Mouse (Mus musculus) cerebellum, postnatal 36 days (tissue): ENCODE measurements around the gene Catsperd.

ENCODE experiments used
- DNase-seq, 2 experiments: peaks; one replicate each; pipeline ENCODE4 v3.0.0; 2021 to 2022; ENCODE audit warnings: mixed read lengths in 2 of 2

Catsperd gene

DNA sequence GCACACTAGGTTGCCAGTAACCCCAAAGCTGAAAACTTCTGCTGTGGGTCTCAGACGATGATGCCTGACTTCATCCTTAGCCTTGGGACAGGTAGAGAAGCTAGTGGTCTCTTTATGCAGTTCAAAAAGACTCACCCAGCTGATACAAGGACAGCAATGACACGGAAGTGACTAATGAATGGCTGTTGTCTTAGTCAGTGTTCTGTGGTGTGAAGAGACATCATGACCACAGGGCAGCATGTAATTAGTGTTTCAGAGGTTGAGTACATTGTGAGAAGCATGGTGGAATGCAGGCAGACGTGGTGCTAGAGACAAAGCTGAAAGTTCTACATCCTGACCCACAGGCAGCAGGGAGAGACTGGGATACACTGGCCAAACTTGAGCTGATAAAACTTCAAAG is 39.6 kb downstream of the Catsperd start:
- DNase-seq: no peak

DNA sequence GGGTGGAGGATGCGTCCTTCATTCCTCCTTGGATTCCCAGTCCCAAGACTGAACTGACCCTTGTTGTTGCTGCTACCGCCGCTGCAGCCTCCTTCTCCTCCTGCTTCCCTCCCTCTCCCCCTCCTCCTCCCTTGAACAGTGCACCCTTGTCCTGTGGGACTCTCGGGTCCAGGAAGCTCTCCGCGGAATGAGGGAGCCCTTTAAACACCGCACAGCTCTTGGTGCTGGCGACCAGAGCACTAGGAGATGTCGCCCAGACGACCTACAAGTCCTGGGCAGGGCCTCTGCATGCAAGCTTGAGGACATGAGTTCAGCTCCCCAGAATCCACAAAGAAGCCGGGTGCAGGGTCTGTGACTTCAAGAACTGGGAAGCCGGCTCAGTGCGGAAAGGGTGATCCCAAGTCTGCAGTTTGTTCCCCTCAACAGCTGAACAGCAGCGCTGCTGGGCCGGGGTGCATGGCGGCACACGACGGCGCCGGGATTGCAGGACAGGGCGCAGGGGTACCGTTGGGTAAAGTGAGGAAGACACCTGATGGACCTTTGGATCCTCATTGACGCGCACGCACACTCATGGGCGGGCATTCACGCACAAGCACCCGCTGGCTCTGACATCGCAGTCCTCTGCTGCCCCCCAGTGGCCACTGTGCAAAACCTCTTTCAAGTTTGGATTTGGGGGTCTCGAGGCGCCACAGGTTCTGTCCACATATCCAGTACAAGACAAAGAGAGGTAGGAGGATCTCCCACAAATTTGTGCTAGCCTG is 40.6 kb downstream of the Catsperd start:
- peak; percentile 88 to 90 for DNase-seq

GRCm38 (mm10) chr17:56669766-56670165 is 41.8 kb downstream of the Catsperd start:
- no peak for DNase-seq

DNA sequence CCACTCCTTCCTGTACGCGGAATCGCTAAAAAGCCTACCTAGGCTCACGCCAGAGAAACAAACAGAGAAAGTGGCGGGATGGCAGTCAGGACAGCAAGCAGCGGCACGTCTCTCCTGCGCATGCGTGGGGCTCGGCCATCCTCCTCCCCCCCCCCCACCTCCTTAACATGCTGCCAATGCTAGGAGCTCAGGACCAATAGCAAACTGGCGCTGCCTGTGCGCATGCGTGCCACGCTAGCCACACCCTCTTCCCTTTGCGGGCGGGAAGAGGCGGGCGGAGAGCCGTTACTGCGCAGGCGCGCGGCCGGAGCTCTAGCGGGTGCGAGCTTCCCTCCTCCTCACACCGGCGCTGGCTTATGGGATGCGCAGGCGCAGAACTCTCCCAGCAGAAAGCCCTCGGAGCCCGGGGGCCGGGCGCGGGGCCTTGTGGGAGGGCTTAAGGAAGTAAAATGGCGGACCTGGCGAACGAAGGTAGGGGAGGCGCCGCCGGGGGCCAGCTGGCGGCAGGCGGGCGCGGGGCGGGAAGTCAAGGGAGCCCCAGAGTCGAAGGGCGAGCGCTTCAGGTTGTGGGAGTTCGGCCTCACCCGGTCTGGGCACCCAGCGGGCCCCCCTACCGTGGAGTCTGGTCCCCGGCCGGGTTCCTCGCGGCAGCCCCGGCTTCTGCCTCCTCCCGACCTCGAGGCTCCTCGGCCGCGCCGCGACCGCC is 45.2 kb downstream of the Catsperd start, which contains the start of gene Ranbp3:
TSS of gene Ranbp3 (plus strand) at position 354 of the 706 bp plus-strand sequence.
- peak; percentile 98 to 99 for DNase-seq

- DNase-seq: peak in 1 of 2 experiments; percentile 35
Observed at GRCm38 (mm10) chr17:56673647-56674416, 45.9 kb downstream of the Catsperd start.

DNA sequence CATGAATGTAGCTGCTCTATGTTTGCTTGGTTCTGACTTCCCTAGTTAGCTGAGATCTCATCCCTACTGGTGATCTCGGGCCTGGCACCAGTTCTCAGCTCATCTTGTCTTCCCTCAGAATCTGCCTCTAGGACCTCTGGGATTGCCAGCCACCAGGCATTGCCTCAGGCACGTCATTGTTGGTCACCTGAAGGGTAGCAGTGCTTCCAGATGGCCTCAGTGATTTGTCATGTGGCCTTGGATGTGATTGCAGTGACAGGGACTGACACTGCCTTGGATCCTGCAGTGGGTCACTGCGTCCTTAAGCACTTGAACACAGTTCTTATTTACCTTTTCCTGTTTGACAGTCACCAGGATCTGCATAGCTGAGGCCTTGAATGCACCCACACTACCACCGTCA is 53.8 kb downstream of the Catsperd start:
- DNase-seq: no peak

DNA sequence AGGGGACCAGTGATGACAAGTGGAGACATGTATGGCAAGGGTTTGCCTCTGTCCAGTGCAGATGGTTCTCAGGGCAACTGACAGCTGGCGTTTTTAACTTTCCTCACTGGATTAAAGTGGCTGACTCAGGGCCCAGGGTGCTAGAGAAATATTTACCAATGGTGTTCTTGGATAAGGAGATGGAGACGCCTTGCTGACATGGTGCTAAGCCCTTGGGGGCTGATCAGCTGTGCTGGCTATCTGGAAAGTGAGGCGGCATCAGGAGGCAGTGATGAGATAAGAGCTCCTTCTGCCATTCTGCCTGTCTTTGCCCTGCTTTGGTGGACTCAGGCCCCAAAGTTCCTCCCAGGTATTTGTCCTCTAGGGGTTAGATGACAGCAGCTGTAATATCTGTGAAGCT is 54.9 kb downstream of the Catsperd start:
- DNase-seq: no peak

GRCm38 (mm10) chr17:56683546-56684140 is 55.7 kb downstream of the Catsperd start:
- DNase-seq: peak in 1 of 2 experiments; percentile 32

DNA sequence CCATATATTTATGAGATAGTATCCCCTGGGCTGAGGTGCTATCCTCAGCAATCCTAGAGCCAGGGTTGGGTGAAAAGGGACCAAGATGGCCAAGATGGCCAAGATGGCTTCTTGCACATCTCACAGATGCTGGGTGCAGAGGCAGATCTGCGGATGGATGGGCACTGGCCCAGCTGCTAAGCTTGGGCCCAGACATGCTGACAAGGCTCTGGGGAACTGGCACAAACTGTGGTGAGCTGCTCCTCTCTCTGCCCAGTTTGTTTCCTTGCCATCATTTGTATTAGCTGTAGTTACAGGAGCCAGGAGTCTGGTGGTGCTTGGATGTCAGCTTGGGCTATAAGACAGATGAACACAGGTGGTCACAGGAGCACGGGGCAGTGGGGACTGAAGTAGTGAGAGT is 56.7 kb downstream of the Catsperd start:
- DNase-seq: no peak

- DNase-seq: no peak
Observed at GRCm38 (mm10) chr17:56686801-56687200, 58.9 kb downstream of the Catsperd start.

DNA sequence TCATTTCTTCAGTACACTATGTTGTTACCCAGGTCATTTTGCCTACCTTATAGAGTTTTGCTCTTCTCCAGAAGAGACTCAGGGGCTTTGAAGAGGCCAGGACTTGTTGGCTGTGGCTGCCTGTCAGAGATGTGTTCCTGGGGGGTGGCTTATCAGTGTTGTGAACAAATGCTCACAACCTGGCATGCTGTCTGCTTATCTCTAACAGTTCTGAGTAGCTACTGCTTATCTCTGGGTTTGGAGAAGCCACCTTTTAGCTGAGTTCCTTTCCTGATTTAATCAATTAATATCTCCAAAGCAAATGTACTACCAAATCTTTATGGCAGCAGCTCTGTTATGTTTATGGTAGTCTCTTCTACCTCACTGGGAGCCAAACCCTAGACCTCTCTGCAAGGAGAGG is 60.1 kb downstream of the Catsperd start:
- DNase-seq: no peak

- no peak for DNase-seq
Observed at GRCm38 (mm10) chr17:56688689-56689088, 60.7 kb downstream of the Catsperd start.

GRCm38 (mm10) chr17:56693395-56693794 is 65.5 kb downstream of the Catsperd start:
- DNase-seq: no peak

- peak; percentile 87 to 91 for DNase-seq
Observed at GRCm38 (mm10) chr17:56693851-56694310, 65.9 kb downstream of the Catsperd start.

GRCm38 (mm10) chr17:56700451-56700850 is 72.5 kb downstream of the Catsperd start:
- DNase-seq: no peak

DNA sequence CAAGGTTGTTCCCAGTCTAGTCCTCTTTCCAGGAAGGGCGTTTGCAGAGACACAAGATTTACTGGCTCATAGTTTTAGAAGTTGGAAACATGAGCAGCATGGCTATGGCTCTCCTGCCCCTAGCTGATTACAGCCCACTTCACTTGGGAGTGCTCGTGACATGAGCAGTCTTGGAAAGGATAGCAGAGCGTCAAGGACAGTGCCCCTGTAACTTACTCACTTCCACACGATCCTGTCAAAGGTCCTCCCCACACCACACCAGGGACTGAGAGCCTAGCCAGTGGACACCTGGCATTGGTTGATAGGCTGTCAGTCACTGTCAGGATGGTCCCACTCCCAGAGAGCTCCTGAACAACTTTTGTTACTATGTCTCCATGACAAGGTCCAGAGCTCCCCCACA is 75.1 kb downstream of the Catsperd start:
- no peak for DNase-seq

- no peak for DNase-seq
Observed at GRCm38 (mm10) chr17:56706515-56706914, 78.6 kb downstream of the Catsperd start.

DNA sequence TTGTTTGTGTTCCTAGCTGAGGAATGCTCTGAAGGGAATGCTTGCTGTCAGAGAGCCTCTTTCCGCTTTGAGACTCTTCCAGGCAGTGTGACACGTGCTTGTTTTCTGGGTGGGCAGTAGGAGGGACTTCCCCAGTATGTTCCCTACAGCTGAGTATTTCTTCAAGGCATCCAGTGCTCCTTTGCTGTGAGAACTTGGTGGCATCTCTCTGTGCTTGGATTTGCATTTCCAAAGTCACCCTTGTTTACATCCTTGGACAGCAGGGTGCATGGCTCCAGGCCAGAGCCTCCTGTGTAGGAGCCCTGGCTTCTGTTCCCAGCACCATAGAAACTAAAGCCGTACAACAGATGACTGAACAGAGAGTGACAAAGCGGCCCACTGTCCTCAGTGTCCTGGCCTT is 80.7 kb downstream of the Catsperd start:
- no peak for DNase-seq

DNA sequence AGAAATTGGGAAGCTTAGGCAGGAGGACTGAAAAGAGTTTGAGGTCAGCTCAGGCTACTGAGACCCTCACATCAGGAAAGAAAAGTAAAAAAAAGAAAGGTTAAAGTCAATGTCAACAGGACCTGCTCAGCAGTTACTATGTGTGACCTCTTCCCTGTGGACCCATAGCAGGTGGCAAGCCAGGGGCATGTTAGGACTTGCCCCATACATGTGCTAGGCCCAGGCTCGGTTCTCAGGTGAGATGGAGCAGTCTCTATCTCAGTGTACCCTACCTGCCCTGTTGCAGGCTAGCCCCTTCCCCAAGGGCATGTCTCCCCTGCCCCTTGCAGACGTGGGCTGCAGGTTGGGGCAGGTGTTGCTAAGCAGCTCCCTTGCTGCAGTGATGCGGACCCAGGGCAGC is 81.8 kb downstream of the Catsperd start:
- no peak for DNase-seq
